Mouse (Mus musculus): ENCODE measurements around the gene Gucy2c. TPM values are rescaled to one million over a fixed set of nuclear protein-coding genes. Genes with fewer than 3 reads are reported as not detected.

Gucy2c gene
- total and polyA plus RNA-seq, 3 experiments = not detected

- Histone ChIP-seq H3K79me2 (ENCODE audit: control insufficient read depth, insufficient read depth, low read length, poor library complexity) (no peaks in the 10 kb centered on the region), H3K4me3 (ENCODE audit: control insufficient read depth in 1 of 2, insufficient read depth in 1 of 2, low read depth in 2 of 2, low read length in 2 of 2) (no peak overlapping the region), H3K4me1 (ENCODE audit: control insufficient read depth in 1 of 2, insufficient read depth in 2 of 2, low read length in 2 of 2) (no peaks in the 10 kb centered on the region), H3K9ac (ENCODE audit: control insufficient read depth, low read depth, low read length, poor library complexity, severe bottlenecking) (no peak overlapping the region), H3K36me3 (ENCODE audit: control insufficient read depth in 1 of 2, insufficient read depth in 2 of 2, low read length in 2 of 2) (no peaks in the 10 kb centered on the region), H3K27ac (ENCODE audit: control insufficient read depth, low read depth, low read length) (no peak overlapping the region), H3K9me3 (replicated peaks; ENCODE audit: insufficient read depth, low read length) (no peaks in the 10 kb centered on the region), H3K27me3 (ENCODE audit: control insufficient read depth in 1 of 2, insufficient read depth in 2 of 2, low read length in 2 of 2) (no peaks in the 10 kb centered on the region)
- no peak for DNase-seq (ENCODE audit: low read depth, low spot score)
- no peak for TF ChIP-seq USF1 (IDR thresholded peaks at IDR 0.05; ENCODE audit: low read depth, low read length)
- no peak for TF ChIP-seq POLR2AphosphoS5 (IDR thresholded peaks at IDR 0.05; ENCODE audit: borderline replicate concordance, low read depth, low read length)
- no peak for TF ChIP-seq POLR2AphosphoS2 (IDR thresholded peaks at IDR 0.05; ENCODE audit: low read length)
- no peak for TF ChIP-seq TAL1 (IDR thresholded peaks at IDR 0.05; ENCODE audit: low read length)
- no peak for TF ChIP-seq MXI1 (IDR thresholded peaks at IDR 0.05; ENCODE audit: low read depth, low read length)
- TF ChIP-seq NRF1 (IDR thresholded peaks at IDR 0.05; ENCODE audit: insufficient read depth, low read depth, low read length, poor library complexity, severe bottlenecking) = no peak
- no peak for TF ChIP-seq GABPA (IDR thresholded peaks at IDR 0.05; ENCODE audit: low read depth, low read length)
- TF ChIP-seq TBP (IDR thresholded peaks at IDR 0.05; ENCODE audit: low read depth, low read length) = no peak
- no peak for TF ChIP-seq BHLHE40 (IDR thresholded peaks at IDR 0.05; ENCODE audit: borderline replicate concordance, low read depth, low read length)
- no peak for TF ChIP-seq USF2 (IDR thresholded peaks at IDR 0.05; ENCODE audit: borderline replicate concordance in 1 of 2, insufficient read depth in 1 of 2, low read depth in 1 of 2, low read length in 2 of 2)
Observed at GRCm38 (mm10) chr6:136763912-136764311, 17.7 kb downstream of the Gucy2c start.

- H3K79me2 ChIP-seq (ENCODE audit: control insufficient read depth, insufficient read depth, low read length, poor library complexity) = no peaks in the 10 kb centered on the region
- no peaks in the 10 kb centered on the region for H3K36me3 ChIP-seq (ENCODE audit: control insufficient read depth in 1 of 2, insufficient read depth in 2 of 2, low read length in 2 of 2)
- no peak overlapping the region for H3K27ac ChIP-seq (ENCODE audit: control insufficient read depth, low read depth, low read length)
- no peaks in the 10 kb centered on the region; a peak in 1 of 4 replicates for H3K27me3 ChIP-seq (ENCODE audit: control insufficient read depth in 1 of 2, insufficient read depth in 2 of 2, low read length in 2 of 2)
- TF ChIP-seq MYB (IDR thresholded peaks at IDR 0.05; ENCODE audit: low read depth, low read length) = no peak
- no peak for TF ChIP-seq POLR2AphosphoS2 (IDR thresholded peaks at IDR 0.05; ENCODE audit: low read length)
- TF ChIP-seq POLR2AphosphoS5 (IDR thresholded peaks at IDR 0.05; ENCODE audit: borderline replicate concordance, low read depth, low read length) = no peak
- TF ChIP-seq JUND (IDR thresholded peaks at IDR 0.05; ENCODE audit: low read depth, low read length) = no peak
- TF ChIP-seq ZMIZ1 (IDR thresholded peaks at IDR 0.05; ENCODE audit: low read depth, low read length) = no peak
- TF ChIP-seq UBTF (IDR thresholded peaks at IDR 0.05; ENCODE audit: borderline replicate concordance, insufficient read depth, low read depth, low read length) = no peak
- no peaks in the 10 kb centered on the region for H3K4me1 ChIP-seq (ENCODE audit: control insufficient read depth in 1 of 2, insufficient read depth in 2 of 2, low read length in 2 of 2)
- DNase-seq (ENCODE audit: low read depth, low spot score) = no peak
- no peaks in the 10 kb centered on the region for H3K9me3 ChIP-seq (replicated peaks; ENCODE audit: insufficient read depth, low read length)
- no peak overlapping the region for H3K9ac ChIP-seq (ENCODE audit: control insufficient read depth, low read depth, low read length, poor library complexity, severe bottlenecking)
- no peak overlapping the region for H3K4me3 ChIP-seq (ENCODE audit: control insufficient read depth in 1 of 2, insufficient read depth in 1 of 2, low read depth in 2 of 2, low read length in 2 of 2)
Observed at GRCm38 (mm10) chr6:136750567-136750966, 31.0 kb downstream of the Gucy2c start.

Data from MEL (cell line).